Mouse (Mus musculus): ENCODE measurements around the gene Ccr2. TPM values are rescaled to one million over a fixed set of nuclear protein-coding genes. Genes with fewer than 3 reads are reported as not detected.
"Not testable (repeated sequence)": the region's sequence is repeated elsewhere in the genome, so short reads cannot be mapped to it uniquely, and the experiment has no call there.

Gene Ccr2
- total RNA-seq (2014; rRNA removed) (0.10 TPM in 1 of 2 replicates, not detected in the other), polyA plus RNA-seq (2015; fragmentation: Nextera tagmentation; extraction: Ambion mirVana) (0.07 and 0.08 TPM in 2 replicates)

- no peaks in the 10 kb centered on the region for H3K9me3 ChIP-seq (ENCODE audit: low read length)
- 86% methylated on average over 4 of the region's 4 CpGs for WGBS
- H3K4me1 ChIP-seq (ENCODE audit: insufficient read depth): no peaks in the 10 kb centered on the region
- no peak for ATAC-seq
- H3K27me3 ChIP-seq (ENCODE audit: insufficient read depth, low read length): no peaks in the 10 kb centered on the region
- DNase-seq: no peak
- H3K4me2 ChIP-seq (ENCODE audit: low read depth): no peak within 1 kb of the TSS
- H3K4me3 ChIP-seq (ENCODE audit: low read depth, low read length): no peak within 1 kb of the TSS
- TF ChIP-seq CTCF (IDR thresholded peaks at IDR 0.05; ENCODE audit: low read depth): no peak
- no peak within 1 kb of the TSS for H3K9ac ChIP-seq
- no peak within 1 kb of the TSS for H3K27ac ChIP-seq (ENCODE audit: low read depth, low read length)
- H3K36me3 ChIP-seq (ENCODE audit: insufficient read depth): no peaks in the 10 kb centered on the region
Observed at GRCm38 (mm10) chr9:124101723-124102122, at the start of gene Ccr2. Ccr2 (plus strand) TSS chr9:124101950.

- Histone ChIP-seq H3K9ac (no peak overlapping the region), H3K4me3 (ENCODE audit: low read depth, low read length) (no peak overlapping the region), H3K36me3 (ENCODE audit: insufficient read depth) (no peaks in the 10 kb centered on the region), H3K4me1 (ENCODE audit: insufficient read depth) (no peaks in the 10 kb centered on the region), H3K9me3 (ENCODE audit: low read length) (no peaks in the 10 kb centered on the region), H3K27ac (ENCODE audit: low read depth, low read length) (no peak overlapping the region), H3K27me3 (ENCODE audit: insufficient read depth, low read length) (no peaks in the 10 kb centered on the region), H3K4me2 (ENCODE audit: low read depth) (no peak overlapping the region)
- DNase-seq (no peak), ATAC-seq (no peak)
- no peak for TF ChIP-seq CTCF (IDR thresholded peaks at IDR 0.05; ENCODE audit: low read depth)
- 61% methylated on average over 2 of the region's 2 CpGs for WGBS
Observed at GRCm38 (mm10) chr9:124053532-124053931, 48.2 kb upstream of the Ccr2 start.

- no peaks in the 10 kb centered on the region for H3K27me3 ChIP-seq (ENCODE audit: insufficient read depth, low read length)
- H3K4me1 ChIP-seq (ENCODE audit: insufficient read depth): no peaks in the 10 kb centered on the region
- no peaks in the 10 kb centered on the region for H3K36me3 ChIP-seq (ENCODE audit: insufficient read depth)
- DNase-seq (no peak), ATAC-seq (no peak)
- no peak overlapping the region for H3K4me3 ChIP-seq (ENCODE audit: low read depth, low read length)
- 83% methylated on average over 3 of the region's 3 CpGs for WGBS
- no peaks in the 10 kb centered on the region for H3K9me3 ChIP-seq (ENCODE audit: low read length)
- H3K9ac ChIP-seq: no peak overlapping the region
- TF ChIP-seq CTCF (IDR thresholded peaks at IDR 0.05; ENCODE audit: low read depth): no peak
- H3K4me2 ChIP-seq (ENCODE audit: low read depth): no peak overlapping the region
- no peak overlapping the region for H3K27ac ChIP-seq (ENCODE audit: low read depth, low read length)
Observed at GRCm38 (mm10) chr9:124056158-124056709, 45.5 kb upstream of the Ccr2 start.

GRCm38 (mm10) chr9:124059660-124060352 is 41.9 kb upstream of the Ccr2 start:
- Histone ChIP-seq H3K4me2 (ENCODE audit: low read depth) (no peak overlapping the region), H3K36me3 (ENCODE audit: insufficient read depth) (no peaks in the 10 kb centered on the region), H3K27ac (ENCODE audit: low read depth, low read length) (no peak overlapping the region), H3K9ac (no peak overlapping the region), H3K9me3 (ENCODE audit: low read length) (no peaks in the 10 kb centered on the region), H3K4me1 (ENCODE audit: insufficient read depth) (no peaks in the 10 kb centered on the region), H3K27me3 (ENCODE audit: insufficient read depth, low read length) (no peaks in the 10 kb centered on the region), H3K4me3 (ENCODE audit: low read depth, low read length) (no peak overlapping the region)
- DNase-seq: no peak
- no peak for TF ChIP-seq CTCF (IDR thresholded peaks at IDR 0.05; ENCODE audit: low read depth)
- WGBS: 75% methylated on average over 2 of the region's 2 CpGs
- no peak for ATAC-seq

- not testable (repeated sequence) for DNase-seq; ATAC-seq; H3K27ac ChIP-seq (ENCODE audit: low read depth, low read length); H3K9me3 ChIP-seq (ENCODE audit: low read length); H3K9ac ChIP-seq; H3K4me2 ChIP-seq (ENCODE audit: low read depth); H3K4me3 ChIP-seq (ENCODE audit: low read depth, low read length); H3K36me3 ChIP-seq (ENCODE audit: insufficient read depth); H3K27me3 ChIP-seq (ENCODE audit: insufficient read depth, low read length); H3K4me1 ChIP-seq (ENCODE audit: insufficient read depth)
- WGBS: 58% methylated on average over 3 of the region's 3 CpGs
Observed at GRCm38 (mm10) chr9:124061474-124062432, 40.0 kb upstream of the Ccr2 start.

- Histone ChIP-seq H3K27me3 (ENCODE audit: insufficient read depth, low read length) (no peaks in the 10 kb centered on the region), H3K9me3 (ENCODE audit: low read length) (no peaks in the 10 kb centered on the region), H3K27ac (ENCODE audit: low read depth, low read length) (no peak overlapping the region), H3K9ac (no peak overlapping the region), H3K4me3 (ENCODE audit: low read depth, low read length) (no peak overlapping the region), H3K4me1 (ENCODE audit: insufficient read depth) (no peaks in the 10 kb centered on the region), H3K36me3 (ENCODE audit: insufficient read depth) (no peaks in the 10 kb centered on the region), H3K4me2 (ENCODE audit: low read depth) (no peak overlapping the region)
- TF ChIP-seq CTCF (IDR thresholded peaks at IDR 0.05; ENCODE audit: low read depth): no peak
- DNase-seq (no peak), ATAC-seq (no peak)
Observed at GRCm38 (mm10) chr9:124066572-124067103, 35.1 kb upstream of the Ccr2 start.

Data from forebrain, postnatal 0 days (tissue).